Mouse (Mus musculus) urinary bladder, postnatal 36 days (tissue): ENCODE measurements around the gene Wnt3.
"Not testable (repeated sequence)": the region's sequence is repeated elsewhere in the genome, so short reads cannot be mapped to it uniquely, and the experiment has no call there.

ENCODE experiments used
- DNase-seq, 2 experiments: peaks; one replicate each; pipeline ENCODE4 v3.0.0; 2022; ENCODE audit warnings: low spot score in 2 of 2, mixed read lengths in 1 of 2

Wnt3 gene

DNA sequence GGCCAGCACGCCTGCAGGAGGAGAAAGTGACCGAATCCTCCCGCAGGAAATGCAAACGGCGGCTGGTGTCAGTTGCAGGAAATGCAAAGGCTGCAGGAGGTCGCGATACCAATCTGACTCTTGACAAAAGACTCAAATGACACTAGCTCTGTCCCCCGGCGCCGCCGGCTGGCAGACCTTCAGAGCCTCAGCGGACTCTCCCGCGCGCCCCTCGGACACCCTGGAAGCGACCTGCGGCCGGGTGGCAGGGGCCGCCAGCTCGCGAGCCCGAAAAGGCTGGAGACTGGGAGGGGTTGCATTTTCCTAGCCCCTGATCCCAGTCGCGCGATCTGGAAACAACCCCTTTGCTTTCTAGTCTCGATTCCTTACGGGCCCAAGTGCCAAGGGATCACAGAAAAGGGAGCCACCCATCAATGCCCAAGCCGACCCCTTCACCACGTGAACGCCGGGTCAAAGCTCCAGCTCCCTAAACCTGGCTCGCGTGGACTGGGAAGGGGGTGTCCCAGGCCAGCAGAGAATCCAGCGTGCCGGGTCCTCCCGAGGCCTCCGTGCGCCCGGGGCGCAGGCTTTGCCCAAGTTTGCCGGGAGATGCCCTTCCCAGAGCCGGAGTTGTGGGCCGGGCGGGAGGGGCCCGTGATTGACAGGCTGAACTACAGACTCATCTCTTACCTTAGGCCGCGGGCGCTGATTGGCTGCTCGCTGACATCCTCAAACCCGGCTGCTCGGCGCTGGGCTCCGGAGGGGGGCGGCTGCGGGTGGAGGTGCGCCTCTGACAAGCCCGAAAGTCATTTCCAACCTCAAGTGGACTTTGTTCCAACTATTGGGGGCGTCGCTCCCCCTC is at the start of gene Wnt3:
Gene Wnt3, plus strand, starts transcription at position 764 of the 841 bp plus-strand sequence.
- no peak for DNase-seq

- DNase-seq: no peak
Measured at GRCm38 (mm10) chr11:103724331-103724771, 49.6 kb upstream of the Wnt3 start.

DNA sequence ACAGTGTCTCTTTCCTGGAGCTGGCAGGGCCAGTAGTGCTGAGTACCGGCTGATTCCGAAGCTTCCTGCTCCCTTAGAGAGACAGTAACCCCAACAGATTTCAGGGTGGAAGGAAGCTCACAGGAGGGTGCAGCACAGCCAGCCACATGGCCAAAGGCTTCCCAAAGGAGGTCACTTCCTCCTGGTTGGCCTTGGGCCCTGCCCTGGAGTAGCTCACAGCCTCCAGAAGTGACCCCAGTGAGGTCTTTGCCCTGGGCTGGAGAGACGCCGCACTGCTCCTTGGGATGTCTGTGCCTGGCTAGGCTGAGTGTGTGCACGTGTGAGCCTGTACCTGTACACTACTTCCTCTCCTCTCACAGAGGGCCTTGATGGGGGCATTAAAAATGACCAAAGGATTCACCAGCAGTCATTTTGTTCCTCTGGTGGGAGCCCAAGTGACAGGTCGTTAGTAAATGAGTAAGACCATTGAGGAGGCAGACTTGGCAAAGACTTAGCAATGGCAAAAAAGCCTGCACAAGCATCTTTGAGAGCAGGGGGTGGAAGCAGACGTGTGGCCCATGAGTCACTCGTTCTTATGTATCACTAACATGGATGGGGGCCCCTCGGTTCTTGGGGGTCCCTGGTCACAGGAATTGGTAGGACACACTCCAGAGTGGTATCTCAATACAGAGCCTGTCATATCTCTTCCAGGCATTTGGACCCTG is 44.5 kb upstream of the Wnt3 start:
- no peak for DNase-seq

DNA sequence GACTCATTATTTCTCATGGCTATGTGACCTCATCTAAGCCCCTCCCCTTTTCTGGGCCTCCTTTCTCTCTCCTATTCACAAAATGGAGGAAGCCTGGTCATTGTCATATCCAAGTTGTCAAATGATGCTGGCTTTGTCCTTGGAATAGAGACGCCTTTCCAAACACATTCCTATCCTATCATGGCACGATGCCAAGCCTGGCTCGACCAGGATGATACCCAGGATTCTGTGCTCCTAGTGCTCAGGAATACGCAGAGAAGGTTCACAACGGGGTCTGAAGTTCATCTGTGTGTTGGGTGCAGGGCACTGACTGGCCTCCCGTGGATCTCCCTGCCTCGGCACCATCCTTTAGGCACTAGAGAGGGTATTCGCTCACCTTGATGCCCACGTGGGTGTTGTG is 42.4 kb upstream of the Wnt3 start:
- no peak for DNase-seq

DNA sequence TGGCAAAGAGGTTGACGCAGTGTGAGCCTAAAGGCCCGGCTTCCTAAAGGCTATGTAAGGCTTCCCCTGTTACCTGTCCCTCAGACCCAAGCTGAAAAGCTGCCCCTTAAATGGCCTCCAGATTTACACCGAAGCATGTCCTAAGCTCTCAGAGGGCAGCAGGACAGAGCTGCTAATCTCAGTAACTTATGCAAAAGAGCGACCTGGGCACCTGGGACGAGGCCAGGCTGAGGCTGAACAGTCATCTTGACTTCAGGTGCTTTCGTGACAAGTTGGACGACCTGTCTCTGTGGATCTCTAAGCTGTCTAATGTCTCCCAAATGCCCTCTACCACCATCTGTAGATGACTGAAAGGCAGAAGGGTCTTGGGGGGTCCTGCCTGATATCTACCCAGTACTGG is 41.6 kb upstream of the Wnt3 start:
- no peak for DNase-seq

GRCm38 (mm10) chr11:103733069-103733468 is 40.9 kb upstream of the Wnt3 start:
- DNase-seq: no peak

DNA sequence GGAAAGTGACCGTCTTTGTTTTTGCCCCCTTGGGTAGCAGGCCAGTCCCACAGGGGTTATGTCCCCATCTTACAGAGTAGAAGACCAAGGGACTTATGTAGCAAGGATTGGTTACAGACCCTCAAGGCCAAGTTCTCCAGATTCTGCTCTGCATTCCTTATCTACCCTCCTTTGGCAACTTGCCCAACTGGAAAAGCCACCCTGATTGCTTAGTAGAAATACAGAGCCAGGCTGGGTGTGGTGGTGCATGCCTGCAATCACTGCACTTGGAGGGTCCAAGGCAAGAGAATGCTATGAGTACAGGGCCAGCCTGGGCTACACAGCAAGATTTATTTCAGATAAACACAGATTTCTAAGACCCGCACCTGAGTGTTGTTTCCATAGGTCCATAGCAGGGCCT is 40.0 kb upstream of the Wnt3 start:
- DNase-seq: no peak

GRCm38 (mm10) chr11:103734411-103735045 is 39.4 kb upstream of the Wnt3 start:
- DNase-seq: no peak

- no peak for DNase-seq
Measured at GRCm38 (mm10) chr11:103735046-103735781, 38.7 kb upstream of the Wnt3 start.

GRCm38 (mm10) chr11:103749306-103750089 is 24.5 kb upstream of the Wnt3 start, which contains the start of gene Wnt9b:
Wnt9b (minus strand) TSS chr11:103749821.
- DNase-seq: peak; percentile 4 to 18

- DNase-seq: peak in 1 of 2 experiments; percentile 22
Measured at GRCm38 (mm10) chr11:103750612-103751011, 23.3 kb upstream of the Wnt3 start.

DNA sequence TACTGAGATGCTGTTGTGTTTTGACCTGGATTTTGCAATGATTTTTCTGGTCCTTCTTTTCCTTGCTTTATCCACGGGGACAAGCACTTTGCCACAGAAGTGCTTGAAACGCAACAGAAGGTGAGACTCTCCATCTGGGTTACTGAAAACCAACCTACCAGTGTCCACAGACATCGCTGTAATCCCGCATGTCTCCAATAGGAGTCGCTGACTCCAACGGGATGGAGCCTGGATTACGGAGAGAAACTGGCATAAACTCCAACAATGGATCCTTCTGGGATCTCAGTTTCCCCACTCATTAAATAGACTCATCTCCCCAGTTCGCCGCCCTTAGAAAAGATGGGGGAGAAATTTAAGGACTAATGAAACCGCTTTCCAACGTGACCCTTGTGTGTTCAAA is 15.9 kb upstream of the Wnt3 start:
- no peak for DNase-seq

DNA sequence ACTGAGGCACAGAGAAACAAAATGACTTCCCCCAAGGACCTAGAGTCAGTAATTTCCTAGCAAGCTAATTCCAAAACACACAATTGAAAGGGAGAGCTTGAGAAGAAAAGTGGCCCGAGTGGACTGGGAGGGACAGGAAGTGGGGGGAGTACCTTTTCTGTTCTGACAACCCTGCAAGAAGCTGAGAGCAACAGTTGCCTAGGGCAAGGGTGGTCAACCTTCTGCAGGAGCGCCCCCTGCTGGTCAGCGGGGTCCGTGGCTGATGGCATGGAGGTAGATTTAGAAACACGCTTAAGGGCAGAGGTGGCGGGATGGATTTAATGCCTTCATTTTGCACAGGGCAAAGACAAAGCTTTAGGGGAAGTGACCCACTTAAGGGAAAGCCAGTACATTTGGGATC is 15.2 kb upstream of the Wnt3 start:
- peak; percentile 35 to 68 for DNase-seq

- DNase-seq: no peak
Measured at GRCm38 (mm10) chr11:103760101-103760500, 13.8 kb upstream of the Wnt3 start.

- DNase-seq: not testable (repeated sequence)
Measured at GRCm38 (mm10) chr11:103760891-103761290, 13.1 kb upstream of the Wnt3 start.

GRCm38 (mm10) chr11:103763410-103764163 is 10.4 kb upstream of the Wnt3 start:
- DNase-seq: peak; percentile 13 to 22

DNA sequence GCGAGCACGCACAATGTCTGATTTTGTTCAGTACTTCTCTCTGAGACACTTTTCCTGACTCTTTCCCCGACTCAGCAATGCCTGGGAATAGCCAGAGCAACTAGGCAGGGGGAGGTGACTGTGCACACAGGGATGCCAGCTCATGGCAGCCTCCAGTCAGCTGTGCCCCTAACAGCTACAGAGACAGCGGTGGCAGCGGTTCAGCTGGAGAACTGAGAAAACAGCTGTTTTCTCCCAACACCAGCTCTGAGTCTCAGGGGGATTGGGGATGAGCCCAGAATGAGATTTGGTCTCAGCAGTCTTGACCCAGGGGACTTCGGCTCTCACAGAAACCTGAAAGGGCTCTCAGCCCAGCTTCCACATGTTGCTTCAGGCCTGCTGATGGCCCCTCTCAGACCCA is 9.3 kb upstream of the Wnt3 start:
- no peak for DNase-seq

- no peak for DNase-seq
Measured at GRCm38 (mm10) chr11:103765556-103766011, 8.4 kb upstream of the Wnt3 start.

- DNase-seq: no peak
Measured at GRCm38 (mm10) chr11:103771160-103771817, 2.7 kb upstream of the Wnt3 start.
